Mouse (Mus musculus): Measurements from ENCODE around the gene Wfdc10. TPM values are rescaled to one million over a fixed set of nuclear protein-coding genes. Genes with fewer than 3 reads are reported as not detected.

Wfdc10 gene
- total RNA-seq, 2 experiments from 2014 or later, result not detected

DNA sequence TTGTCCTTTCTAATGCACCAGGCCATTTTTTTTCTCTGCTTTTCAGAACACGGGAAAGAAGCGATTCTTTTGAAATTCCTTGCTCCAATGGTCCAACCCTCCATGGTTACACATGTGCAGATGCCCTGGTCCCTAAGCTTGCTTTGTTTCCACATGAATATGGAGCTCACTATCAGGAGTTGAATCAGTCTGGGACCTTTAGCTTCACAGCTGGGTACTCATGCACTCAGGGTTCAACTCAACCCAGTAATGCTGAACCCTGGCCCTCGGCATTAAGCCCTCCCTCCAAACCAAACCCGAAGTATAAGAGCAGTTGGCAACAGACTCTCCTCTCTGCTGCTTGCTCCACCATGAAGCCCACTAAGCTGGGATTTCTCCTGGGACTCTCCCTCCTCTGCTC lies 42.4 kb downstream of the Wfdc10 start, which contains the start of gene Spint4:
Gene Spint4 (plus strand): TSS at position 301 of the 400 bp plus-strand sequence.
- intact Hi-C loops (cut with DNase I), result no loop called here
- DNase-seq (ENCODE audit: low spot score in 2 of 2), result no peak

DNA sequence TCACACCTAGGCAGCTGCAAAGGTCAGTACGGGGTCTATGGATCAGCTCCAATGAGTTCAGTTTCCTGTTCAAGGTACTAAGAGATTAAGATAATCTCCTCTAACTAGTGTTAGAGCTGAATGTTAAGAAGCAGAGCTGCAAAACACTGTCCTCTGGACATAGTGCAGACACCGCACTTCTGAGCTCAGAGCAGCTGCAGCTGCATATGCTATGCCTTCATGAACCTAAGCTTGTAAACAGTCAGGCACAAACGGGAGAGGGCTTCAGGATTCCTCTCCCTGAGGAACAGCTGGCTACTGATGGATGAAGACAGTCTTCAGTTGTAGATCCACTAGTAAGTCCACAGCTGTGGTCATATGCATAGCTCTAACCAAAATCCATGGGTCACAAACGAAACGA lies 45.1 kb downstream of the Wfdc10 start:
- DNase-seq (ENCODE audit: low spot score in 2 of 2), result no peak
- intact Hi-C loops (cut with DNase I), result no loop called here

DNA sequence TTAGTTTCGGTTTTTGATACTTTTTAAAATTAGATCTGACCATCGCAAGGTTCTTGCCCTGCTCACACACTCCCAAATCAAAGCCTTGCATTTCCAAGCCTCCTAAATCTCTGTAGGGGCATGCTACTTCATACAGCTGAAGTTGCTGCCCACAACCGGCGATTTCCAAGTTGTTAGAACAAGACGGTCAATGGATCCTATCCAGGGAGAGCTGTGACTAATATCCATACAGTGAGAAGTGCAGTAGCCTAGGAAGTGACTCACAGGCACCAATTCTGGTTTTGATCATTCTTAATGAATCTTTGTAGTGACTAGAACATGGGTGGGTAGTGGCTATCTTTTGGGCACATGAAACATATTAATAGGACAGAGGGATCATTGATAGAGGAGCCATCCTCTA lies 45.9 kb downstream of the Wfdc10 start:
- DNase-seq (ENCODE audit: low spot score in 2 of 2), result no peak
- intact Hi-C loops (cut with DNase I), result no loop called here

DNA sequence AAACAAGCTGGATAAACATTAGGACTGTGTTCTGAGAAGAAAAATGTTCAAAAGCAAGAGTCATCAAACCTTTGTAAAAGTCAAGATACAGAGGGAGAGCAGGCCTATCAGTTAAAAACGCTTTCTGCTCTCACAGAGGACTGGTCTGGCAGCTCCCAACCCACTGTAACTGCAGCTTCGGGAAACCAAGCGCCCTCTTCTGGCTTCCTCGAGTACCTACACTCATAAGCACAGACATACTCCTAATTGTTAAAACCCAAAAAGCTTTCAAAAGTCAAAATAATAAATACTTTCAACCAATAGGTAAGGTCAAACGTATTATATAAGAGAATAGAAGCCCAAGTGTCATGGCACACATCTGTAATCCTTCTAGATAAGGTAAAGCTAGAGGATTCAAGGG lies 48.4 kb downstream of the Wfdc10 start:
- intact Hi-C loops (cut with DNase I), result no loop called here
- no peak for DNase-seq (ENCODE audit: low spot score in 2 of 2)

DNA sequence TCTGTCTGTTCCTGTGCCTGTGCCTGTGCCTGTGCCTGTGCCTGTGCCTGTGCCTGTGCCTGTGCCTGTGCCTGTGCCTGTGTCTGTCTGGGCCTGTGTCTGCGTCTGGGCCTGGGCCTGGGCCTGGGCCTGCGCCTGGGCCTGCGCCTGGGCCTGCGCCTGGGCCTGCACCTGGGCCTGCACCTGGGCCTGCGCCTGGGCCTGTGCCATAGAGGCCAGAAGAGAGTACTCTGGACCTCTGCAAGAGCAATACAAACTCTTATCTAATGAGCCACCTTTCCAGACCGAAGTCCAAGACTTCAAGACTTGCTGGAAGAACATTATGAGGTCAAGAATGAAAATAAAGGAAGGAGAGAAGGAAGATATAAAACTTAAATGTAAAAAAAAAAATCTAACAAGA lies 49.5 kb downstream of the Wfdc10 start:
- DNase-seq (ENCODE audit: low spot score in 2 of 2), result no peak
- intact Hi-C loops (cut with DNase I), result no loop called here

DNA sequence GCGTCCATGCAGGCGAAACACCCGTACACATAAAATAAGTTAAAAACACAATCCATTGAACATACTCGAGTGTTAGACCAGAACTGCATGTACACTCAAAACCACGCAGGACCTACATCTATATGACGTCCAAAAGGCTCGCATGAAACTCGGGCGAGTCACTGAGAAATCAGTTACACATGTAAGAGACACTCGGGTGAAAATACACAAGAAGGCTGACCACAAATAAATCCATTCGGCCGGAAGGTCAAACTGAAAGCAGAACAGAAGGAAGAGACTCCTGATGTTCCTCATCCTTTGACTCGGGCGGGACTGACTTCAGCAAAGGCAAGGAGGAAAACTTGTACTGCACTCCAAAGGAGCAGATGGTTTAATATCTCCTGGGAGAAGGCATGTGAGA lies 50.1 kb downstream of the Wfdc10 start:
- DNase-seq (ENCODE audit: low spot score in 2 of 2), result no peak
- intact Hi-C loops (cut with DNase I), result no loop called here

Other genes with a start within 250 kb of the Wfdc10 start
- 10 to 100 TPM; 98.5 TPM for gene Sdc4, start 212.2 kb upstream of the Wfdc10 start, total RNA-seq (2021)
- gene Sys1, start 199.1 kb upstream of the Wfdc10 start, total RNA-seq (2021), result 10 to 100 TPM; 34.7 to 40.4 TPM
- 10 to 100 TPM in 1 of 2 experiments, 1 to 10 TPM in 1; 8.1 to 14.9 TPM for gene Gm20458, start 195.1 kb upstream of the Wfdc10 start, total RNA-seq (2021)
- gene Trp53tg5, start 182.3 kb upstream of the Wfdc10 start, total RNA-seq (2021), result not detected
- gene Dbndd2, start 169.9 kb upstream of the Wfdc10 start, total RNA-seq (2021), result 100 to 1,000 TPM; 112 to 126 TPM
- gene Pigt, start 158.5 kb upstream of the Wfdc10 start, total RNA-seq (2021), result 10 to 100 TPM; 88.7 to 98.5 TPM
- gene Wfdc2, start 93.6 kb upstream of the Wfdc10 start, total RNA-seq (2021), result not detected
- not detected for gene Spint3, start 82.6 kb upstream of the Wfdc10 start, total RNA-seq (2021)
- gene Wfdc6a, start 70.6 kb upstream of the Wfdc10 start, total RNA-seq (2021), result not detected
- gene Eppin, start 62.5 kb upstream of the Wfdc10 start, total RNA-seq (2021), result not detected
- not detected for gene Wfdc6b, start 42.5 kb upstream of the Wfdc10 start, total RNA-seq (2021)
- gene Wfdc8, start 42.4 kb upstream of the Wfdc10 start, total RNA-seq (2021), result not detected
- not detected for gene Wfdc16, start 17.2 kb upstream of the Wfdc10 start, total RNA-seq (2021)
- gene Wfdc9, start 537 bp downstream of the Wfdc10 start, total RNA-seq (2021), result not detected
- gene Wfdc11, start 18.0 kb downstream of the Wfdc10 start, total RNA-seq (2021), result not detected
- not detected for gene Wfdc13, start 29.1 kb downstream of the Wfdc10 start, total RNA-seq (2021)
- not detected for gene Spint4, start 42.5 kb downstream of the Wfdc10 start, total RNA-seq (2021)
- gene Spint5, start 59.3 kb downstream of the Wfdc10 start, total RNA-seq (2021), result not detected
- gene Wfdc3, start 89.9 kb downstream of the Wfdc10 start, total RNA-seq (2021), result 1 to 10 TPM; 1.2 to 2.4 TPM
- gene Dnttip1, start 89.9 kb downstream of the Wfdc10 start, total RNA-seq (2021), result 10 to 100 TPM; 33.5 to 37.8 TPM
- 1 to 10 TPM in 1 of 2 experiments, under 1 TPM in 1; 0.57 to 1.3 TPM for gene Ube2c, start 113.9 kb downstream of the Wfdc10 start, total RNA-seq (2021)
- gene Tnnc2, start 123.9 kb downstream of the Wfdc10 start, total RNA-seq (2021), result under 1 TPM in 1 of 2 experiments, not detected in 1; 0.96 TPM
- 10 to 100 TPM; 54.9 to 59.5 TPM for gene Snx21, start 129.8 kb downstream of the Wfdc10 start, total RNA-seq (2021)
- 10 to 100 TPM; 25.5 to 27.6 TPM for gene Acot8, start 148.8 kb downstream of the Wfdc10 start, total RNA-seq (2021)
- 1 to 10 TPM; 8.2 to 8.3 TPM for gene Zswim3, start 149.1 kb downstream of the Wfdc10 start, total RNA-seq (2021)
- gene Zswim1, start 166.6 kb downstream of the Wfdc10 start, total RNA-seq (2021), result 10 to 100 TPM; 22.0 to 22.8 TPM
- gene Spata25, start 172.5 kb downstream of the Wfdc10 start, total RNA-seq (2021), result 1 to 10 TPM in 1 of 2 experiments, not detected in 1; 1.7 TPM
- gene Ctsa, start 176.8 kb downstream of the Wfdc10 start, total RNA-seq (2021), result 100 to 1,000 TPM; 104 to 105 TPM
- gene Neurl2, start 177.4 kb downstream of the Wfdc10 start, total RNA-seq (2021), result 1 to 10 TPM; 3.8 to 5.3 TPM
- 10 to 100 TPM; 81.9 to 86.4 TPM for gene Pltp, start 201.7 kb downstream of the Wfdc10 start, total RNA-seq (2021)
- gene Pcif1, start 223.3 kb downstream of the Wfdc10 start, total RNA-seq (2021), result 10 to 100 TPM; 42.8 to 46.7 TPM